Mouse (Mus musculus): ENCODE measurements around the gene Hyal6. TPM values are rescaled to one million over a fixed set of nuclear protein-coding genes. Genes with fewer than 3 reads are reported as not detected.

Gene Hyal6
- polyA plus RNA-seq (2012; rRNA removed) = not detected in 2 replicates

GRCm38 (mm10) chr6:24732945-24733344 is at the start of gene Hyal6:
Hyal6 (plus strand) TSS chr6:24733245.

GRCm38 (mm10) chr6:24748029-24748428 is 15.0 kb downstream of the Hyal6 start, which contains the start of gene Hyal4:
Hyal4 (plus strand) TSS chr6:24748329.

GRCm38 (mm10) chr6:24790888-24791287 is 57.8 kb downstream of the Hyal6 start, which contains the start of gene Spam1:
Spam1 (plus strand) TSS chr6:24791188.

Other genes with a start within 250 kb of the Hyal6 start
- gene Iqub, start 218.2 kb upstream of the Hyal6 start, polyA plus RNA-seq (2012; rRNA removed) = 0.92 and 1.3 TPM in 2 replicates
- 46.3 and 55.1 TPM in 2 replicates for gene Ndufa5, start 205.2 kb upstream of the Hyal6 start, polyA plus RNA-seq (2012; rRNA removed)
- gene Asb15, start 205.1 kb upstream of the Hyal6 start, polyA plus RNA-seq (2012; rRNA removed) = 0.04 and 0.11 TPM in 2 replicates
- gene Lmod2, start 135.5 kb upstream of the Hyal6 start, polyA plus RNA-seq (2012; rRNA removed) = 0.99 TPM in 1 of 2 replicates, not detected in the other
- 23.5 and 24.8 TPM in 2 replicates for gene Wasl, start 68.2 kb upstream of the Hyal6 start, polyA plus RNA-seq (2012; rRNA removed)
- not detected in 2 replicates for gene Hyal4, start 15.1 kb downstream of the Hyal6 start, polyA plus RNA-seq (2012; rRNA removed)
- gene Spam1, start 57.9 kb downstream of the Hyal6 start, polyA plus RNA-seq (2012; rRNA removed) = not detected in 2 replicates
- gene Hyal5, start 124.8 kb downstream of the Hyal6 start, polyA plus RNA-seq (2012; rRNA removed) = not detected in 2 replicates
- 5.7 and 7.2 TPM in 2 replicates for gene Tmem229a, start 223.1 kb downstream of the Hyal6 start, polyA plus RNA-seq (2012; rRNA removed)

Data from central nervous system, embryonic 18 days (tissue).